Mouse (Mus musculus): ENCODE measurements around the gene Wnt5b. TPM values are rescaled to one million over a fixed set of nuclear protein-coding genes. Genes with fewer than 3 reads are reported as not detected.

Gene Wnt5b
- total RNA-seq, 2 experiments from 2014 or later, result 5.3 to 7.2 TPM

GRCm38 (mm10) chr6:119399371-119399770 is 144.8 kb downstream of the Wnt5b start:
- no peak for DNase-seq
- intact Hi-C loops (cut with DNase I), result no loop called here

- intact Hi-C loops (cut with DNase I), result no loop called here
- DNase-seq, result peak; percentile 78 to 84
Observed at GRCm38 (mm10) chr6:119396309-119396634, 147.9 kb downstream of the Wnt5b start.

- intact Hi-C loops (cut with DNase I), result no loop called here
- peak in 1 of 2 experiments; percentile 29 for DNase-seq
Observed at GRCm38 (mm10) chr6:119395421-119396308, 148.5 kb downstream of the Wnt5b start.

- intact Hi-C loops (cut with DNase I), result no loop called here
- no peak for DNase-seq
Observed at GRCm38 (mm10) chr6:119392836-119393235, 151.3 kb downstream of the Wnt5b start.

- DNase-seq, result no peak
- intact Hi-C loops (cut with DNase I), result no loop called here
Observed at GRCm38 (mm10) chr6:119390728-119391127, 153.4 kb downstream of the Wnt5b start.

- intact Hi-C loops (cut with DNase I), result loop anchor here (2.0 to 5.0 kb wide), 2 partner anchors 30 to 43 kb away; no protein-coding TSS in a partner anchor
- DNase-seq, result peak in 1 of 2 experiments; percentile 20
Observed at GRCm38 (mm10) chr6:119389089-119389488, 155.1 kb downstream of the Wnt5b start.

- intact Hi-C loops (cut with DNase I), result loop anchor here (2.0 to 5.0 kb wide), 2 partner anchors 30 to 44 kb away; no protein-coding TSS in a partner anchor
- peak; percentile 96 to 97 for DNase-seq
Observed at GRCm38 (mm10) chr6:119388650-119389012, 155.5 kb downstream of the Wnt5b start.

GRCm38 (mm10) chr6:119387801-119388649 is 156.1 kb downstream of the Wnt5b start:
- intact Hi-C loops (cut with DNase I), result loop anchor here (2.0 to 5.0 kb wide), 2 partner anchors 31 to 44 kb away; no protein-coding TSS in a partner anchor
- peak; percentile 55 to 61 for DNase-seq

GRCm38 (mm10) chr6:119386821-119387220 is 157.3 kb downstream of the Wnt5b start:
- no peak for DNase-seq
- intact Hi-C loops (cut with DNase I), result loop anchor here (5.0 kb wide), 1 partner anchor 45 kb away; no protein-coding TSS in a partner anchor

GRCm38 (mm10) chr6:119386421-119386820 is 157.7 kb downstream of the Wnt5b start:
- no peak for DNase-seq
- intact Hi-C loops (cut with DNase I), result loop anchor here (5.0 kb wide), 1 partner anchor 46 kb away; no protein-coding TSS in a partner anchor

GRCm38 (mm10) chr6:119385668-119386067 is 158.5 kb downstream of the Wnt5b start:
- no peak for DNase-seq
- intact Hi-C loops (cut with DNase I), result loop anchor here (5.0 kb wide), 1 partner anchor 47 kb away; no protein-coding TSS in a partner anchor

Other genes with a start within 250 kb of the Wnt5b start
- not detected for gene Lrtm2, start 213.6 kb downstream of the Wnt5b start, total RNA-seq (2021)
- 10 to 100 TPM; 59.0 to 61.0 TPM for gene Adipor2, start 126.6 kb downstream of the Wnt5b start, total RNA-seq (2021)
- gene Fbxl14, start 64.7 kb downstream of the Wnt5b start, total RNA-seq (2021), result 10 to 100 TPM; 19.5 to 20.0 TPM

Data from heart, postnatal 10 days (tissue).